Mouse (Mus musculus) testis, adult 2 months (tissue): ENCODE data around the gene Pfn3. TPM values are rescaled to one million over a fixed set of nuclear protein-coding genes. Genes with fewer than 3 reads are reported as not detected.

Experiments used
- H3K27ac ChIP-seq: fragments of 200-500 bp; 2 replicates; pipeline ENCODE4 v1.5.1; 2012; ENCODE audit warnings: low read depth, low read length; ENCODE audit not compliant: control insufficient read depth, insufficient read depth
- H3K27me3 ChIP-seq: fragments of 200-500 bp; 2 replicates; pipeline ENCODE4 v1.6.1; 2012; ENCODE audit warnings: mild to moderate bottlenecking, low read length, moderate library complexity; ENCODE audit not compliant: control insufficient read depth, insufficient read depth
- H3K36me3 ChIP-seq: fragments of 200-500 bp; 2 replicates; pipeline ENCODE4 v1.6.1; 2012; ENCODE audit warnings: mild to moderate bottlenecking, low read length; ENCODE audit not compliant: control insufficient read depth, insufficient read depth
- H3K4me1 ChIP-seq: fragments of 200-500 bp; 2 replicates; pipeline ENCODE4 v1.6.1; 2012; ENCODE audit warnings: low read length; ENCODE audit not compliant: control insufficient read depth, insufficient read depth
- H3K4me3 ChIP-seq: fragments of 200-500 bp; 2 replicates; pipeline ENCODE4 v1.5.1; 2012; ENCODE audit warnings: low read depth, mild to moderate bottlenecking, low read length, moderate library complexity, mixed read lengths; ENCODE audit not compliant: control insufficient read depth
- CTCF ChIP-seq: fragments of 200-500 bp; IDR thresholded peaks from 2 replicates; pipeline ENCODE4 v1.5.1; 2012; ENCODE audit warnings: low read depth, mild to moderate bottlenecking, inconsistent platforms, low read length, moderate library complexity; ENCODE audit not compliant: control insufficient read depth, insufficient read depth, insufficient replicate concordance
- POLR2A ChIP-seq: fragments of 200-500 bp; IDR thresholded peaks from 2 replicates; pipeline ENCODE4 v1.6.1; 2012; ENCODE audit warnings: low read depth, mild to moderate bottlenecking, inconsistent platforms, low read length, moderate library complexity; ENCODE audit not compliant: control insufficient read depth
- polyA plus RNA-seq: library from polyadenylated mRNA; depleted of rRNA; stranded (reverse); fragments of >200 nt; gene quantifications from 2 replicates; pipeline ENCODE4 v1.2.3, GENCODE M21; 2012; rRNA removed

Pfn3 gene
- polyA plus RNA-seq, 1 experiment, result 279 TPM

DNA sequence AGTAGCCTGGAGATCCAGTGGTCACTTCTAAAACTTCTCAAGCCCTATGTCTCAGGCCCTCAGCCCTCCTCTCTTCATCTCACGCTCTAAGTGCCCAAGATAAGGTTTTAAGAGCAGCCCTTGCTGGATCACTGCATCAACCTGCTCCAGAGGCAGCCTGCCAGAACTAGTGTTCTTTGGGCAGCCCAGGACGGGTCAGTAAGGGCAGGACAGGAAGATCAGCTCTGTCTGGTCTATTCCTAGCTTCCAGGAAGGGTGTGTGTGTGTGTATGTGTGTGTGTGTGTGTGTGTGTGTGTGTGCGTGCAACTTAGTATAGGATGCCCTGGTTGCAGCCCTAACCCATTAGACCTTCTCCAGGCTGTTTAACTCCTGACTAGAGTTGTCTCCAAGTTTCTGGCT, 44.8 kb downstream of the Pfn3 start:
- no peak overlapping the region for H3K4me3 ChIP-seq

DNA sequence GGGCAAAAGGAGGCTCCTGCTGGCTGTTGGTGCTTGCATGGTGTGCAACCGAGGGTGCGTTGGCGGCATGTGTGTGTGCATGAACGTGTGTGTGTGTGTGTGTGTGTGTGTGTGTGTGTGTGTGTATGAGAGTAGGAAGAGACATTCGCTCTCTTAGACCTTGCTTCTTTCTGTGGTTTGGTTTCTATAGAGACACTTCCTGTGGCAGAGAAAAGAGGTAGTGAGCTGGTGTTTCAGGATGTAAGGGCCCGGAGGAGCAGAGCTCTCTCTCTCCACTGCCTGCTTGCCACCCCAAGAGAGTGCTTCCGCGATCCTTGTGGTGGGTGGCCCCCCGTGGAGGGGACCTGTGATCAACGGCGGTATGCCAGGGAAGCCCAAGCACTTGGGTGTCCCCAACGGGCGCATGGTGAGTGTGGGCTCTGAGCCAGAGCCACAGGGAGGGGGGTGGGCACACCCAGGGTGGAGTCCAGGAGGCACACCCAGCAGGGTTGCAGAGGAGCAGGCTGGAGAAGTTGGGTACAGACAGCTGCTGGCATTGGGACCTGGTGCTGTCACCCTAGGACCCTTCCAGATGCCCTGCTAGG, 45.4 kb downstream of the Pfn3 start, which contains the start of gene Rgs14:
Rgs14 (plus strand) TSS at position 202 of the 584 bp plus-strand sequence.
- Histone ChIP-seq H3K36me3 (no peaks in the 10 kb centered on the region), H3K27me3 (no peaks in the 10 kb centered on the region), H3K27ac (no peak within 1 kb of the TSS), H3K4me1 (no peaks in the 10 kb centered on the region), H3K4me3 (no peak within 1 kb of the TSS)
- TF ChIP-seq CTCF (no peak), POLR2A (no peak)

More for the DNA sequence above, 44.8 kb downstream of the Pfn3 start:
- H3K27ac ChIP-seq, result no peak overlapping the region
- no peaks in the 10 kb centered on the region for H3K4me1 ChIP-seq
- TF ChIP-seq POLR2A (no peak), CTCF (no peak)
- no peaks in the 10 kb centered on the region for H3K27me3 ChIP-seq
- H3K36me3 ChIP-seq, result no peaks in the 10 kb centered on the region

DNA sequence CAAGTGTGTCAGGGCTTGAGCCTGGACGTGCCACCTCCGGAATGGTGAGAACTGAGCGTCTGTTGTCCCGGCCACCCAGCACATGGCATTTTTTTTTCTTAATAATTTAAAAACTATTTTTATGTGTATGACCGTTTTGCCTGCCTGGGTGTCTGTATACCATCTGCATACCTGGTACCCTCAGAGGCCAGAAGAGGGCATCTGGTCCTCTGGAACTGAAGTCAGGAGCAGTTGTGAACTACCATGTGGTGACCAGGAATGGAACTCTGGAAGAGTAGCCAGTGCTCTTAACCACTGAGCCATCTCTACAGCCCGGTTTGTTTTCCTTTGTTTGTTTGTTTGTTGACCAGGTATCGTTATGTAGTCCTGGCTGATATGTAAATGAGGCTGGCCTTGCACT, 46.6 kb downstream of the Pfn3 start:
- Histone ChIP-seq H3K27ac (no peak overlapping the region), H3K4me1 (no peaks in the 10 kb centered on the region), H3K27me3 (no peaks in the 10 kb centered on the region), H3K4me3 (no peak overlapping the region), H3K36me3 (no peaks in the 10 kb centered on the region)
- no peak for TF ChIP-seq CTCF
- TF ChIP-seq POLR2A, result no peak

Other genes with a start within 250 kb of the Pfn3 start
- 9.0 and 9.5 TPM in 2 replicates for gene Nsd1, start 205.4 kb downstream of the Pfn3 start, polyA plus RNA-seq
- gene Prelid1, start 94.7 kb downstream of the Pfn3 start, polyA plus RNA-seq, result 32.7 and 40.0 TPM in 2 replicates
- gene Rab24, start 93.3 kb downstream of the Pfn3 start, polyA plus RNA-seq, result 33.4 and 37.0 TPM in 2 replicates
- 2.3 and 2.4 TPM in 2 replicates for gene Mxd3, start 85.4 kb downstream of the Pfn3 start, polyA plus RNA-seq
- gene Lman2, start 52.4 kb downstream of the Pfn3 start, polyA plus RNA-seq, result 43.7 and 44.8 TPM in 2 replicates
- gene Rgs14, start 45.5 kb downstream of the Pfn3 start, polyA plus RNA-seq, result 0.10 and 0.14 TPM in 2 replicates
- gene Slc34a1, start 17.0 kb downstream of the Pfn3 start, polyA plus RNA-seq, result 0.16 and 0.22 TPM in 2 replicates
- 3.0 and 3.4 TPM in 2 replicates for gene F12, start 11.6 kb upstream of the Pfn3 start, polyA plus RNA-seq
- 7.8 and 8.4 TPM in 2 replicates for gene Grk6, start 29.8 kb upstream of the Pfn3 start, polyA plus RNA-seq
- 20.3 and 24.9 TPM in 2 replicates for gene Prr7, start 49.0 kb upstream of the Pfn3 start, polyA plus RNA-seq
- gene Dbn1, start 72.9 kb upstream of the Pfn3 start, polyA plus RNA-seq, result 89.3 and 101 TPM in 2 replicates
- 7.6 and 14.5 TPM in 2 replicates for gene Pdlim7, start 98.4 kb upstream of the Pfn3 start, polyA plus RNA-seq
- gene Dok3, start 114.1 kb upstream of the Pfn3 start, polyA plus RNA-seq, result 2.3 TPM in 2 replicates
- 52.0 and 58.5 TPM in 2 replicates for gene Ddx41, start 121.4 kb upstream of the Pfn3 start, polyA plus RNA-seq
- 28.5 and 28.8 TPM in 2 replicates for gene Fam193b, start 155.9 kb upstream of the Pfn3 start, polyA plus RNA-seq
- gene Tmed9, start 158.5 kb upstream of the Pfn3 start, polyA plus RNA-seq, result 35.4 and 36.5 TPM in 2 replicates
- gene B4galt7, start 184.7 kb upstream of the Pfn3 start, polyA plus RNA-seq, result 13.0 and 15.6 TPM in 2 replicates
- 24.8 and 26.8 TPM in 2 replicates for gene Caml, start 207.8 kb upstream of the Pfn3 start, polyA plus RNA-seq
- gene Ddx46, start 219.8 kb upstream of the Pfn3 start, polyA plus RNA-seq, result 25.3 and 27.7 TPM in 2 replicates